Mouse (Mus musculus) hindbrain, postnatal 0 days (tissue): Measurements from ENCODE around the gene Slc39a2. TPM values are rescaled to one million over a fixed set of nuclear protein-coding genes. Genes with fewer than 3 reads are reported as not detected.

Source experiments
- ATAC-seq: fragments of 200-750 bp; cut with Nextera tagmentation; 2 replicates; pipeline ENCODE4 v1.8.0; 2017; ENCODE audit warnings: mild to moderate bottlenecking, moderate TSS enrichment, moderate library complexity
- DNase-seq: peaks from one replicate; pipeline ENCODE4 v3.0.0-alpha.2; 2015; ENCODE audit warnings: low spot score
- H3K27ac ChIP-seq: fragments of 300-500 bp; sonication (generic); 2 replicates; pipeline ENCODE4 v1.5.1; 2014; ENCODE audit warnings: mild to moderate bottlenecking
- H3K27me3 ChIP-seq: fragments of 300-500 bp; sonication (generic); 2 replicates; pipeline ENCODE4 v1.6.1; 2014; ENCODE audit warnings: low read length, mixed read lengths; ENCODE audit not compliant: insufficient read depth
- H3K36me3 ChIP-seq: fragments of 300-500 bp; sonication (generic); 2 replicates; pipeline ENCODE4 v1.6.1; 2014; ENCODE audit warnings: low read length, mixed read lengths; ENCODE audit not compliant: insufficient read depth
- H3K4me1 ChIP-seq: fragments of 300-500 bp; sonication (generic); 2 replicates; pipeline ENCODE4 v1.6.1; 2014; ENCODE audit warnings: antibody characterized with exemption, low read length, mixed read lengths; ENCODE audit not compliant: insufficient read depth
- H3K4me2 ChIP-seq: fragments of 300-500 bp; sonication (generic); 2 replicates; pipeline ENCODE4 v1.6.1; 2014; ENCODE audit warnings: low read depth, mild to moderate bottlenecking, low read length, moderate library complexity, mixed read lengths
- H3K4me3 ChIP-seq: fragments of 300-500 bp; sonication (generic); 2 replicates; pipeline ENCODE4 v1.5.1; 2014; ENCODE audit warnings: low read length
- H3K9ac ChIP-seq: fragments of 300-500 bp; sonication (generic); replicated peaks from 2 replicates; pipeline ENCODE4 v1.6.1; 2014; ENCODE audit warnings: mild to moderate bottlenecking, low read length, moderate library complexity, mixed read lengths
- H3K9me3 ChIP-seq: fragments of 300-500 bp; sonication (generic); 2 replicates; pipeline ENCODE4 v1.6.1; 2016; ENCODE audit warnings: low read length, mixed read lengths
- CTCF ChIP-seq: IDR thresholded peaks from 2 replicates; pipeline ENCODE4 v1.5.1; 2016; ENCODE audit warnings: antibody characterized with exemption, control low read depth, low read depth
- WGBS: fragments of 180-500 bp; shearing (Covaris S2); extraction: QIAGEN DNeasy Blood & Tissue Kit; methylation state at CpG from one replicate; pipeline ENCODE4 v1.1.7; 2014; 5-methylcytosine and 5-hydroxymethylcytosine counted together
- polyA plus RNA-seq: library from polyadenylated mRNA; unstranded; fragments of >200 nt; fragmentation: Nextera tagmentation; extraction: Ambion mirVana; gene quantifications from 2 replicates; pipeline ENCODE4 v1.2.1, GENCODE M21; 2015
- total RNA-seq: library from RNA; depleted of rRNA; stranded (reverse); fragments of >200 nt; gene quantifications from 2 replicates; pipeline ENCODE4 v1.2.3, GENCODE M21; 2014

The Slc39a2 gene
- total and polyA plus RNA-seq, 2 experiments from 2014 or later = 0.64 to 0.89 TPM

DNA sequence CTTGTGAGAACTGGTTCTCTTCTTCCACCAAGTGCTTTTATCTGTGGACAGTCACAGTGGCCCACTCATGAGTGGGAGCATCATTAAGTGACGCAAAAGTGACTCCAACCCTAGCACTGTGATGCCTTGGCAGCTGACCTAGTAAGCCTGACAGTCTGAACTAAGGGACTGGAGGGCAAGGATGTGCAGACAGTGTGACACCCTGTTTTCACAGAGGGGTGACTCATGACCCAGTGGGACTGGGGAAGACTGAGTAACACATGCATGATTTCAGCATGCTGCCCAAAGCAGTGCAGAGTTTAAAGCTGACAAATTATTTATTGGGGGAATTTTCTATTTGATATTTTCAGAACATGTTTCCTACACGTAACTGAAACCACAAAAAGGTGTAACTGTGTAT, 21.9 kb upstream of the Slc39a2 start:
- DNase-seq = no peak
- no peak overlapping the region for H3K4me3 ChIP-seq
- TF ChIP-seq CTCF = no peak
- no peaks in the 10 kb centered on the region for H3K9me3 ChIP-seq
- H3K4me2 ChIP-seq = no peak overlapping the region
- no peaks in the 10 kb centered on the region for H3K36me3 ChIP-seq
- no peak overlapping the region for H3K27ac ChIP-seq
- H3K9ac ChIP-seq = no peak overlapping the region
- H3K27me3 ChIP-seq = no peaks in the 10 kb centered on the region
- no peaks in the 10 kb centered on the region for H3K4me1 ChIP-seq
- 71% methylated on average over 2 of the region's 2 CpGs for WGBS
- ATAC-seq = no peak

DNA sequence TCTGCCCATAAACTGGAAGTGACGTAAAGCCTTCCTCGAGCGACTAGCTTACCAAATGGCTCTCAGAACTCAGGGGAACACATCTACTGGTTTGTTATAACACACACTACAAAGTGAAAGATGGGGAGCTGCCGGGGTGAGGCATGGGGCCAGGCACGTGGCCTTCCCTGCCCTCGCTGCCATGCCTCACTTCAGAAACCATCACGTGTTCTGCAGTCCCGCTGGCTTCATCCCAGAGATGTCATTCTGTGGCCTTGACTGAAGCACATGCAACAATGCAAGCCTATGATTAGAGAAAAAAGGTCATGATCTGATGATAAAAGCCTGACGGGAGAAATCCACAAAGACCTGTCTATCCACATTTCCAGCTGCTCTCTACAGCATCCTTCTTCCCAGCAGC, 20.9 kb upstream of the Slc39a2 start:
- no peak for TF ChIP-seq CTCF
- Histone ChIP-seq H3K27me3 (no peaks in the 10 kb centered on the region), H3K4me2 (no peak overlapping the region), H3K9ac (no peak overlapping the region), H3K36me3 (no peaks in the 10 kb centered on the region), H3K27ac (no peak overlapping the region), H3K9me3 (no peaks in the 10 kb centered on the region), H3K4me3 (no peak overlapping the region), H3K4me1 (no peaks in the 10 kb centered on the region)
- ATAC-seq = no peak
- DNase-seq = no peak
- 69% methylated on average over 9 of the region's 9 CpGs for WGBS

DNA sequence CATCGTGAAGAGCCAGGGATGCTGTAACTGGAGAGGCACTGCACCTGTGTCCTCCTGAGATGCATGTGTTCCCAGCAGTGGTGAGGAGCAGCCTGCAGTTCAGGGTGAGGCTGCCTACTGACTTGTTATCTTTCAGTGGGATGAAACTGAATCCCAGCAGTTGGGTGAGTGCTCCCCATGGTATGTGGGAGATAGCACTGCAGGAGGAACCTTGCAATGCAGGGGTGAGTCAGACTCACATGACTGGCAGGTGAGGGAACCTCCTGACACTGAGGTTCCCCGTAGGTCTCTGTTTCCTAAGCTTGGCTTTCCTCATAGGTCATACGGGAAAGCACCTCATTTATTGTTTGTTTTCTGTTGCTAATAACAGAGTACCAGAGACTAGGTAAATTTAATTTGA, 15.2 kb upstream of the Slc39a2 start:
- H3K27ac ChIP-seq = no peak overlapping the region
- H3K9me3 ChIP-seq = no peaks in the 10 kb centered on the region
- no peak overlapping the region for H3K9ac ChIP-seq
- no peak for TF ChIP-seq CTCF
- no peaks in the 10 kb centered on the region for H3K36me3 ChIP-seq
- DNase-seq (no peak), ATAC-seq (no peak)
- H3K4me1 ChIP-seq = no peaks in the 10 kb centered on the region
- no peak overlapping the region for H3K4me2 ChIP-seq
- no peaks in the 10 kb centered on the region for H3K27me3 ChIP-seq
- WGBS = 89% methylated on average over 3 of the region's 3 CpGs
- no peak overlapping the region for H3K4me3 ChIP-seq

GRCm38 (mm10) chr14:51883527-51884030, 9.1 kb upstream of the Slc39a2 start:
- Histone ChIP-seq H3K36me3 (peaks cover 3% of the 10 kb centered on the region; the same call in 1 of the 2 replicates), H3K9ac (peak overlapping the region; percentile 46; the same call in 1 of the 2 replicates), H3K9me3 (no peaks in the 10 kb centered on the region), H3K4me1 (peaks cover 5% of the 10 kb centered on the region; the same call in 1 of the 2 replicates), H3K27ac (peak overlapping the region; percentile 60; the same call in 1 of the 2 replicates), H3K4me2 (peak overlapping the region; percentile 64), H3K4me3 (peak overlapping the region; percentile 61), H3K27me3 (no peaks in the 10 kb centered on the region)
- no peak; the same call in 1 of the 2 replicates for TF ChIP-seq CTCF
- 0% methylated on average over 4 of the region's 4 CpGs for WGBS
- DNase-seq (peak; percentile 87), ATAC-seq (peak; percentile 34)

GRCm38 (mm10) chr14:51884031-51884544, 8.6 kb upstream of the Slc39a2 start:
- Histone ChIP-seq H3K4me1 (peaks cover 5% of the 10 kb centered on the region; the same call in 1 of the 2 replicates), H3K9ac (peak overlapping the region; percentile 46), H3K27ac (peak overlapping the region; percentile 60; the same call in 1 of the 2 replicates), H3K4me2 (peak overlapping the region; percentile 64), H3K4me3 (peak overlapping the region; percentile 61), H3K36me3 (peaks cover 7% of the 10 kb centered on the region), H3K27me3 (no peaks in the 10 kb centered on the region), H3K9me3 (no peaks in the 10 kb centered on the region)
- whole genome bisulfite sequencing = under 1% methylated on average over 14 of the region's 14 CpGs
- ATAC-seq = peak; percentile 0; the same call in 1 of the 2 replicates
- TF ChIP-seq CTCF = no peak
- DNase-seq = peak; percentile 57

GRCm38 (mm10) chr14:51884598-51885331, 7.9 kb upstream of the Slc39a2 start, which contains the start of gene Mettl17:
TSS of gene Mettl17 (plus strand) at chr14:51884842.
- Histone ChIP-seq H3K36me3 (peaks cover 14% of the 10 kb centered on the region), H3K27me3 (no peaks in the 10 kb centered on the region), H3K4me2 (peak within 1 kb of the TSS; percentile 64), H3K4me1 (peaks cover 5% of the 10 kb centered on the region; the same call in 1 of the 2 replicates), H3K9me3 (no peaks in the 10 kb centered on the region), H3K9ac (peak within 1 kb of the TSS; percentile 76), H3K27ac (peak within 1 kb of the TSS; percentile 88), H3K4me3 (peak within 1 kb of the TSS; percentile 61)
- DNase-seq (peak; percentile 98), ATAC-seq (peak; percentile 98)
- under 1% methylated on average over 43 of the region's 43 CpGs for WGBS
- TF ChIP-seq CTCF = peak; percentile 41
